Mouse (Mus musculus): ENCODE measurements around the gene Tjp2. TPM values are rescaled to one million over a fixed set of nuclear protein-coding genes. Genes with fewer than 3 reads are reported as not detected.

Gene Tjp2
- polyA plus RNA-seq, 1 experiment = 22.1 TPM

- peaks cover 71% of the 10 kb centered on the region for H3K79me2 ChIP-seq (ENCODE audit: control insufficient read depth, insufficient read depth)
- peaks cover 26% of the 10 kb centered on the region for H3K79me3 ChIP-seq (ENCODE audit: low read depth)
- no peaks in the 10 kb centered on the region for H3K36me3 ChIP-seq (ENCODE audit: control insufficient read depth, insufficient read depth)
- H3K4me3 ChIP-seq (ENCODE audit: insufficient read depth, poor library complexity, severe bottlenecking) = no peak overlapping the region
- H3K27me3 ChIP-seq (ENCODE audit: control insufficient read depth, insufficient read depth, insufficient read length) = no peaks in the 10 kb centered on the region
- TF ChIP-seq MAX (IDR thresholded peaks at IDR 0.05) = no peak
- no peak for TF ChIP-seq CTCF (IDR thresholded peaks at IDR 0.05; ENCODE audit: control insufficient read depth, insufficient read depth, insufficient read length)
- TF ChIP-seq USF1 (IDR thresholded peaks at IDR 0.05; ENCODE audit: low read depth) = no peak
- no peak for TF ChIP-seq CEBPB (IDR thresholded peaks at IDR 0.05; ENCODE audit: low read depth)
- no peak for TF ChIP-seq MYOD1 (IDR thresholded peaks at IDR 0.05; ENCODE audit: control insufficient read depth, insufficient read length, low read depth)
- H3ac ChIP-seq (ENCODE audit: control insufficient read depth, insufficient read length, low read depth) = no peak overlapping the region
Observed at GRCm38 (mm10) chr19:24159334-24159733, 65.5 kb downstream of the Tjp2 start.

- Histone ChIP-seq H3K4me3 (ENCODE audit: insufficient read depth, poor library complexity, severe bottlenecking) (no peak overlapping the region), H3K79me2 (ENCODE audit: control insufficient read depth, insufficient read depth) (peaks cover 47% of the 10 kb centered on the region), H3ac (ENCODE audit: control insufficient read depth, insufficient read length, low read depth) (no peak overlapping the region), H3K79me3 (ENCODE audit: low read depth) (peaks cover 19% of the 10 kb centered on the region), H3K27me3 (ENCODE audit: control insufficient read depth, insufficient read depth, insufficient read length) (no peaks in the 10 kb centered on the region), H3K36me3 (ENCODE audit: control insufficient read depth, insufficient read depth) (no peaks in the 10 kb centered on the region)
- TF ChIP-seq CEBPB (IDR thresholded peaks at IDR 0.05; ENCODE audit: low read depth) (no peak), CTCF (IDR thresholded peaks at IDR 0.05; ENCODE audit: control insufficient read depth, insufficient read depth, insufficient read length) (no peak), MYOD1 (IDR thresholded peaks at IDR 0.05; ENCODE audit: control insufficient read depth, insufficient read length, low read depth) (no peak), MYOG (IDR thresholded peaks at IDR 0.05; ENCODE audit: control insufficient read depth, extremely low read depth, insufficient read length) (no peak), USF1 (IDR thresholded peaks at IDR 0.05; ENCODE audit: low read depth) (no peak), MAX (IDR thresholded peaks at IDR 0.05) (no peak), FOSL1 (IDR thresholded peaks at IDR 0.05; ENCODE audit: insufficient read depth, low read length, poor library complexity, severe bottlenecking) (no peak)
Observed at GRCm38 (mm10) chr19:24156067-24156455, 68.8 kb downstream of the Tjp2 start.

- Histone ChIP-seq H3K27me3 (ENCODE audit: control insufficient read depth, insufficient read depth, insufficient read length) (no peaks in the 10 kb centered on the region), H3K36me3 (ENCODE audit: control insufficient read depth, insufficient read depth) (no peaks in the 10 kb centered on the region), H3K4me3 (ENCODE audit: insufficient read depth, poor library complexity, severe bottlenecking) (no peak overlapping the region), H3K79me2 (ENCODE audit: control insufficient read depth, insufficient read depth) (peaks cover 42% of the 10 kb centered on the region), H3K79me3 (ENCODE audit: low read depth) (peaks cover 16% of the 10 kb centered on the region), H3ac (ENCODE audit: control insufficient read depth, insufficient read length, low read depth) (no peak overlapping the region)
- TF ChIP-seq CEBPB (IDR thresholded peaks at IDR 0.05; ENCODE audit: low read depth) = no peak
- TF ChIP-seq MYOD1 (IDR thresholded peaks at IDR 0.05; ENCODE audit: control insufficient read depth, insufficient read length, low read depth) = no peak
- TF ChIP-seq MAX (IDR thresholded peaks at IDR 0.05) = no peak
- TF ChIP-seq MYOG (IDR thresholded peaks at IDR 0.05; ENCODE audit: control insufficient read depth, extremely low read depth, insufficient read length) = no peak
- TF ChIP-seq CTCF (IDR thresholded peaks at IDR 0.05; ENCODE audit: control insufficient read depth, insufficient read depth, insufficient read length) = no peak
- TF ChIP-seq USF1 (IDR thresholded peaks at IDR 0.05; ENCODE audit: low read depth) = no peak
- no peak for TF ChIP-seq FOSL1 (IDR thresholded peaks at IDR 0.05; ENCODE audit: insufficient read depth, low read length, poor library complexity, severe bottlenecking)
Observed at GRCm38 (mm10) chr19:24155395-24156066, 69.3 kb downstream of the Tjp2 start.

- Histone ChIP-seq H3K4me3 (ENCODE audit: insufficient read depth, poor library complexity, severe bottlenecking) (no peak overlapping the region), H3K36me3 (ENCODE audit: control insufficient read depth, insufficient read depth) (no peaks in the 10 kb centered on the region), H3ac (ENCODE audit: control insufficient read depth, insufficient read length, low read depth) (no peak overlapping the region), H3K79me2 (ENCODE audit: control insufficient read depth, insufficient read depth) (peaks cover 29% of the 10 kb centered on the region), H3K79me3 (ENCODE audit: low read depth) (peaks cover 16% of the 10 kb centered on the region), H3K27me3 (ENCODE audit: control insufficient read depth, insufficient read depth, insufficient read length) (no peaks in the 10 kb centered on the region)
- no peak for TF ChIP-seq MYOD1 (IDR thresholded peaks at IDR 0.05; ENCODE audit: control insufficient read depth, insufficient read length, low read depth)
- no peak for TF ChIP-seq CTCF (IDR thresholded peaks at IDR 0.05; ENCODE audit: control insufficient read depth, insufficient read depth, insufficient read length)
- TF ChIP-seq MYOG (IDR thresholded peaks at IDR 0.05; ENCODE audit: control insufficient read depth, extremely low read depth, insufficient read length) = no peak
- no peak for TF ChIP-seq FOSL1 (IDR thresholded peaks at IDR 0.05; ENCODE audit: insufficient read depth, low read length, poor library complexity, severe bottlenecking)
- no peak for TF ChIP-seq CEBPB (IDR thresholded peaks at IDR 0.05; ENCODE audit: low read depth)
- TF ChIP-seq USF1 (IDR thresholded peaks at IDR 0.05; ENCODE audit: low read depth) = no peak
- no peak for TF ChIP-seq MAX (IDR thresholded peaks at IDR 0.05)
Observed at GRCm38 (mm10) chr19:24153266-24154023, 71.4 kb downstream of the Tjp2 start.

- Histone ChIP-seq H3ac (ENCODE audit: control insufficient read depth, insufficient read length, low read depth) (no peak overlapping the region), H3K36me3 (ENCODE audit: control insufficient read depth, insufficient read depth) (no peaks in the 10 kb centered on the region), H3K4me3 (ENCODE audit: insufficient read depth, poor library complexity, severe bottlenecking) (no peak overlapping the region), H3K79me2 (ENCODE audit: control insufficient read depth, insufficient read depth) (peaks cover 14% of the 10 kb centered on the region), H3K27me3 (ENCODE audit: control insufficient read depth, insufficient read depth, insufficient read length) (no peaks in the 10 kb centered on the region), H3K79me3 (ENCODE audit: low read depth) (peaks cover 8% of the 10 kb centered on the region)
- no peak for TF ChIP-seq MAX (IDR thresholded peaks at IDR 0.05)
- no peak for TF ChIP-seq USF1 (IDR thresholded peaks at IDR 0.05; ENCODE audit: low read depth)
Observed at GRCm38 (mm10) chr19:24144009-24144408, 80.8 kb downstream of the Tjp2 start.
